Mouse (Mus musculus) liver, embryonic 14.5 days (tissue): ENCODE data around the gene Alx3. TPM values are rescaled to one million over a fixed set of nuclear protein-coding genes. Genes with fewer than 3 reads are reported as not detected.
A peak's percentile ranks its signal among the peaks of the same experiment; 100 is the strongest.

Experiments
- ATAC-seq: fragments of 200-750 bp; cut with Nextera tagmentation; 2 replicates; pipeline ENCODE4 v1.8.0; 2017; ENCODE audit warnings: moderate number of reproducible peaks, mild to moderate bottlenecking, moderate library complexity; ENCODE audit not compliant: insufficient read depth
- DNase-seq, 3 experiments: peaks; one replicate each; pipeline ENCODE4 v3.0.0-alpha.2; 2012 to 2013; ENCODE audit warnings: low read depth in 3 of 3, low spot score in 3 of 3
- H3K27ac ChIP-seq: fragments of 300-500 bp; sonication (generic); 2 replicates; pipeline ENCODE4 v1.5.1; 2014; ENCODE audit warnings: moderate library complexity, mild to moderate bottlenecking, control low read depth, inconsistent platforms
- H3K27me3 ChIP-seq: fragments of 300-500 bp; sonication (generic); 2 replicates; pipeline ENCODE4 v1.6.1; 2014; ENCODE audit warnings: mild to moderate bottlenecking, low read length, moderate library complexity; ENCODE audit not compliant: control insufficient read depth, insufficient read depth
- H3K36me3 ChIP-seq: fragments of 300-500 bp; sonication (generic); replicated peaks from 2 replicates; pipeline ENCODE4 v1.6.1; 2014; ENCODE audit warnings: low read depth; ENCODE audit not compliant: control insufficient read depth, insufficient read depth
- H3K4me1 ChIP-seq, 2 experiments: fragments of 200-500 bp in 1 of 2; fragments of 300-500 bp in 1 of 2; sonication (generic) in 1 of 2; replicated peaks; 2 replicates each; pipeline ENCODE4 v1.6.1; 2012 to 2014; ENCODE audit warnings: antibody characterized with exemption in 1 of 2, inconsistent platforms in 1 of 2, low read length in 1 of 2; ENCODE audit not compliant: control insufficient read depth in 2 of 2, insufficient read depth in 2 of 2
- H3K4me2 ChIP-seq: fragments of 300-500 bp; sonication (generic); 2 replicates; pipeline ENCODE4 v1.6.1; 2014; ENCODE audit warnings: low read depth, mild to moderate bottlenecking, control low read depth, moderate library complexity
- H3K4me3 ChIP-seq, 2 experiments: fragments of 200-500 bp in 1 of 2; fragments of 300-500 bp in 1 of 2; sonication (generic) in 1 of 2; 2 replicates each; pipeline ENCODE4 v1.5.1; 2012 to 2014; ENCODE audit warnings: low read depth in 2 of 2, low read length in 2 of 2, mild to moderate bottlenecking in 2 of 2, control low read depth in 1 of 2, inconsistent platforms in 1 of 2, moderate library complexity in 1 of 2; ENCODE audit not compliant: insufficient read depth in 1 of 2
- H3K9ac ChIP-seq: fragments of 300-500 bp; sonication (generic); replicated peaks from 2 replicates; pipeline ENCODE4 v1.6.1; 2014; ENCODE audit warnings: mild to moderate bottlenecking, control low read depth, moderate library complexity
- H3K9me3 ChIP-seq: fragments of 300-500 bp; sonication (generic); 2 replicates; pipeline ENCODE4 v1.6.1; 2016; ENCODE audit warnings: low read length, mixed read lengths; ENCODE audit not compliant: control insufficient read depth
- CTCF ChIP-seq: IDR thresholded peaks from 2 replicates; pipeline ENCODE4 v1.5.1; 2016; ENCODE audit warnings: antibody characterized with exemption, low read depth, control low read depth
- EP300 ChIP-seq: IDR thresholded peaks from 2 replicates; pipeline ENCODE4 v1.6.1; 2016; ENCODE audit warnings: antibody characterized with exemption, low read depth
- WGBS: fragments of 180-500 bp; shearing (Covaris S2); extraction: QIAGEN DNeasy Blood & Tissue Kit; methylation state at CpG from one replicate; pipeline ENCODE4 v1.1.7; 2014; ENCODE audit not compliant: insufficient replicate concordance; 5-methylcytosine and 5-hydroxymethylcytosine counted together
- polyA plus RNA-seq, 2 experiments: library from polyadenylated mRNA; depleted of rRNA in 1 of 2; stranded (reverse) in 1 of 2; unstranded in 1 of 2; fragments of >200 nt; fragmentation: Nextera tagmentation in 1 of 2; extraction: Ambion mirVana in 1 of 2; gene quantifications; 2 replicates each; pipeline versions ENCODE4 v1.2.1 to v1.2.3; 2012 to 2014

Alx3 gene
- polyA plus RNA-seq, 2 experiments = not detected

DNA sequence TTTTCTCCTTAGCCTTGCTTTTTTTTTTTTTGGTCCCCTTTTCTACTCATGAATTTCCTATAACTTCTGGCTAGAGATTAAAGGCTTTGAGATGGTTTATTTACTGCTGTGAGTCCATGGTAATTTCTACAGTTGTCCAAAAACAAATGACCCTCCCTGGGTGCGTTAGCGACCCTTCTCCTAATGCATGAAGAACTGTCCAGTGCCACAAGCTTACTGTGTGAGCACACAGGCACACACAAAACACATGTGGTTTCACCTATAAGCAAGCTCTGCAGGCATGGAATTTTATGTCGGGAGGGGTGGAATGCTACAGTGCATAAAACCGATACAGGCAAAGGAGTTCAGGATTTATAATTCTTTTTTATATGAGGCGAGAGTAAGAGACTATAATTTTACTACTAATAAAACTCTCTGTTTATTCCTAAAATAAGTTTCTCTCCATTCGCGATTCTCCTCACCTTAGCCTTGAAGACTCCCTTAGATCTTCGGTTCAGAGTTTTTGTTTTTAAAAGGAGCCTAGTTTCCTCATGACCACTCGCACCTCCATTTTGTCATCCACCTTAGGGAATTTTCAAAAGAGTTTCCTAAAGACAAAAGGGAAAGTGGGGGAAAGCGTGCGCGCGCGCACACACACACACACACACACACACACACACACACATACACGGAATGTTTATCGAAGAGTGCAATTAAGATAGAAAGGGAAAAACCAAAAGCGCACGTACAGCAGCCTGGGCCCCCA is 12.5 kb upstream of the Alx3 start:
- 4% methylated on average over 18 of the region's 18 CpGs for WGBS
- H3K27ac ChIP-seq = no peak overlapping the region

GRCm38 (mm10) chr3:107582875-107583767 is 11.7 kb upstream of the Alx3 start:
- Histone ChIP-seq H3K9ac (no peak overlapping the region), H3K4me3 (peak overlapping the region in 1 of 2 experiments; percentile 4; a peak in 1 of 4 replicates), H3K27ac (no peak overlapping the region), H3K27me3 (peaks cover 75% of the 10 kb centered on the region), H3K9me3 (no peaks in the 10 kb centered on the region), H3K4me1 (peaks cover 0 to 5% of the 10 kb centered on the region in 2 experiments; a peak in 1 of 4 replicates), H3K36me3 (no peaks in the 10 kb centered on the region), H3K4me2 (peak overlapping the region; percentile 20)
- TF ChIP-seq CTCF (no peak), EP300 (no peak)
- WGBS = 1% methylated on average over 65 of the region's 65 CpGs
- no peak for ATAC-seq
- no peak for DNase-seq

More for the DNA sequence above, 12.5 kb upstream of the Alx3 start:
- H3K4me1 ChIP-seq = peaks cover 4 to 12% of the 10 kb centered on the region in 2 experiments; a peak in 3 of 4 replicates
- no peak for TF ChIP-seq CTCF
- no peak for TF ChIP-seq EP300
- H3K9ac ChIP-seq = no peak overlapping the region
- no peak for DNase-seq
- ATAC-seq = no peak
- no peaks in the 10 kb centered on the region for H3K36me3 ChIP-seq
- peak overlapping the region; percentile 20 for H3K4me2 ChIP-seq
- peaks cover 72% of the 10 kb centered on the region for H3K27me3 ChIP-seq
- H3K9me3 ChIP-seq = no peaks in the 10 kb centered on the region
- 0 out of 4 replicates have a peak overlapping the region, but pooled peaks of 1 of the 2 experiments have one; percentile 4 for H3K4me3 ChIP-seq

DNA sequence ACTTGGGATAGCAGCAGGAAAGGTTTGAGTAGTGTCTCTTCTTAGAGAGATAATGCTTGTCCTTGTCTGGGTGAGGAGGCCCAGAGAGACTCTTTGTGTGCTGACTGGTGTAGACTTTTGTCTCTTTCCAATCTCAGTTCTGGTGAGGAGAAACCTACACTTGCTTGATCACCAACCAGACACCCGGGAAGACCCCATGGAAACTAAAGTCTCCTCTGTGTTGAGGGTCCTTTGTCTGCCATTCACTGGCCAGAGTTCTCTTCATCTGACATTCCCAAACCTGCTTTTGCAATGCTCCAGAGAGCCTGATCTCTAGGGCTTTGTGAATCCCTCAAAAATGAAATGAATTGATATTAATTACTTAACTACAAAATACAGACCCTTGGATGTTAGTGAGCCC is 10.9 kb upstream of the Alx3 start:
- WGBS = 5% methylated on average over 1 of the region's 1 CpGs
- H3K36me3 ChIP-seq = no peaks in the 10 kb centered on the region
- H3K27me3 ChIP-seq = peaks cover 78% of the 10 kb centered on the region
- no peaks in the 10 kb centered on the region for H3K4me1 ChIP-seq
- H3K9me3 ChIP-seq = no peaks in the 10 kb centered on the region
- TF ChIP-seq EP300 (no peak), CTCF (no peak)
- no peak overlapping the region for H3K4me2 ChIP-seq
- H3K27ac ChIP-seq = no peak overlapping the region
- ATAC-seq (no peak), DNase-seq (no peak)
- H3K4me3 ChIP-seq = no peak overlapping the region
- H3K9ac ChIP-seq = no peak overlapping the region

- 56% methylated on average over 6 of the region's 6 CpGs for WGBS
- H3K27me3 ChIP-seq = peaks cover 58% of the 10 kb centered on the region
- no peak for ATAC-seq
Measured at GRCm38 (mm10) chr3:107586504-107586903, 8.3 kb upstream of the Alx3 start.

DNA sequence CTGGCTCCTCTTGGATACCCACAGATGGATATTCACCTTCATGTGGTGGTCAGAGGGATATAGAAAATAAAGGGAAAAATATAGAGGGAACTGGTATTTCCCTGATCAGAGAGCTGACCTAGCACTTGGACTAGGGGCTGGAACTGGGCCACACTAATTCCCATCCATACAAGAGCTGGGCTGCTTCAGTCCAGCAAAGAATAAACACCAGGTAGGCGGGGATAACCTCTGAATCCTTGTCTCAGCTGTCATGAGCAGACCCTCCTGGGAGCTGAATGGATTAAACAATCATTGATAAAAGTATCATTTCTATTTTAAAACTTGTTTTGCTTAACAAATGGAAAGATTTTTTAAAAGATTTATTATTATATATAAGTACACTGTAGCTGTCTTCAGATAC is 3.2 kb upstream of the Alx3 start:
- TF ChIP-seq EP300 = no peak
- TF ChIP-seq CTCF = no peak
- Histone ChIP-seq H3K27ac (no peak overlapping the region), H3K9me3 (no peaks in the 10 kb centered on the region), H3K27me3 (peaks cover 51% of the 10 kb centered on the region), H3K4me1 (no peaks in the 10 kb centered on the region), H3K4me3 (no peak overlapping the region), H3K4me2 (no peak overlapping the region), H3K9ac (no peak overlapping the region), H3K36me3 (no peaks in the 10 kb centered on the region)
- ATAC-seq (no peak), DNase-seq (no peak)
- WGBS = 32% methylated on average over 1 of the region's 1 CpGs

More at GRCm38 (mm10) chr3:107586504-107586903, 8.3 kb upstream of the Alx3 start:
- no peaks in the 10 kb centered on the region for H3K9me3 ChIP-seq
- no peaks in the 10 kb centered on the region for H3K4me1 ChIP-seq
- no peak overlapping the region for H3K27ac ChIP-seq
- no peak overlapping the region for H3K4me3 ChIP-seq
- no peak overlapping the region for H3K4me2 ChIP-seq
- no peak for TF ChIP-seq EP300
- no peak for TF ChIP-seq CTCF
- no peaks in the 10 kb centered on the region for H3K36me3 ChIP-seq
- no peak for DNase-seq
- no peak overlapping the region for H3K9ac ChIP-seq
